In genomic region chr9:88241203-88241995, GRCm38 (mm10) we compare ENCODE assay signal across 8 mouse cellular contexts.
A peak's percentile ranks its signal among the peaks of the same experiment; 100 is the strongest.
DNase-seq lines count a peak whose midpoint lies in the region; ATAC-seq lines count a peak whose summit lies in the region.

No protein-coding gene starts in this region.

- peak overlapping the region; percentile 43 for H3K9ac ChIP-seq in forebrain, embryonic 11.5 days (ENCODE audit: low read length)
- H3K9ac ChIP-seq in heart, embryonic 16.5 days (ENCODE audit: low read length): peak overlapping the region; percentile 70
- 0 out of 2 replicates have a peak overlapping the region, but pooled peaks have one; percentile 6 for H3K9ac ChIP-seq in liver, embryonic 15.5 days
- no peak overlapping the region for H3K9ac ChIP-seq in neural tube, embryonic 12.5 days

- no peak overlapping the region for H3K27ac ChIP-seq in brown adipose tissue, adult 24 weeks (replicated peaks; ENCODE audit: low read depth, low read length)
- no peak overlapping the region for H3K27ac ChIP-seq in forebrain, embryonic 11.5 days (ENCODE audit: low read depth, low read length)
- peak overlapping the region; percentile 88 for H3K27ac ChIP-seq in heart, embryonic 16.5 days (ENCODE audit: low read length)
- no peak overlapping the region for H3K27ac ChIP-seq in liver, embryonic 15.5 days (replicated peaks)
- H3K27ac ChIP-seq in neural tube, embryonic 12.5 days: no peak overlapping the region

- H3K4me3 ChIP-seq in brown adipose tissue, adult 24 weeks (ENCODE audit: insufficient read depth, low read depth, low read length): peak overlapping the region; percentile 37
- peak overlapping the region; percentile 22 for H3K4me3 ChIP-seq in forebrain, embryonic 11.5 days (ENCODE audit: low read depth, low read length)
- peak overlapping the region; percentile 55 for H3K4me3 ChIP-seq in heart, embryonic 16.5 days (ENCODE audit: low read length)
- H3K4me3 ChIP-seq in liver, embryonic 15.5 days (replicated peaks): peak overlapping the region; percentile 14; the same call in 1 of the 2 replicates
- H3K4me3 ChIP-seq in neural tube, embryonic 12.5 days: peak overlapping the region; percentile 21; the same call in 1 of the 2 replicates

- ATAC-seq in forebrain, embryonic 11.5 days (replicated peaks; ENCODE audit: low FRiP score): peak; percentile 94
- ATAC-seq in heart, embryonic 16.5 days (replicated peaks; ENCODE audit: extremely low read depth, insufficient read depth, low FRiP score): peak; percentile 91
- ATAC-seq in liver, embryonic 15.5 days (ENCODE audit: insufficient read depth): peak; percentile 78
- peak; percentile 92 for ATAC-seq in neural tube, embryonic 12.5 days (ENCODE audit: low FRiP score, low read depth)

- H3K9me3 ChIP-seq in forebrain, embryonic 11.5 days (ENCODE audit: control insufficient read depth, low read length): no peaks in the 10 kb centered on the region
- H3K9me3 ChIP-seq in heart, embryonic 16.5 days (replicated peaks; ENCODE audit: control insufficient read depth, low read length): no peaks in the 10 kb centered on the region
- no peaks in the 10 kb centered on the region for H3K9me3 ChIP-seq in liver, embryonic 15.5 days (replicated peaks)
- no peaks in the 10 kb centered on the region for H3K9me3 ChIP-seq in neural tube, embryonic 12.5 days

- WGBS in forebrain, embryonic 11.5 days: 5% methylated on average over 18 of the region's 18 CpGs
- WGBS in heart, embryonic 16.5 days: 3% methylated on average over 18 of the region's 18 CpGs
- WGBS in liver, embryonic 15.5 days (ENCODE audit: insufficient replicate concordance): 7% methylated on average over 18 of the region's 18 CpGs
- WGBS in neural tube, embryonic 12.5 days: 7% methylated on average over 18 of the region's 18 CpGs

- H3K4me1 ChIP-seq in brown adipose tissue, adult 24 weeks (ENCODE audit: control insufficient read depth, insufficient read depth, insufficient read length, low read length): no peaks in the 10 kb centered on the region
- no peaks in the 10 kb centered on the region for H3K4me1 ChIP-seq in forebrain, embryonic 11.5 days (replicated peaks; ENCODE audit: control insufficient read depth, insufficient read depth, low read length)
- peaks cover 6% of the 10 kb centered on the region for H3K4me1 ChIP-seq in heart, embryonic 16.5 days (ENCODE audit: control insufficient read depth, insufficient read depth, low read length)
- peaks cover 2% of the 10 kb centered on the region; the same call in 1 of the 2 replicates for H3K4me1 ChIP-seq in liver, embryonic 15.5 days (replicated peaks)
- H3K4me1 ChIP-seq in neural tube, embryonic 12.5 days: 0 out of 2 replicates have a peak, but pooled peaks cover 3% of the 10 kb centered on the region

- no peaks in the 10 kb centered on the region for H3K27me3 ChIP-seq in forebrain, embryonic 11.5 days (ENCODE audit: control insufficient read depth, insufficient read depth, low read length)
- no peaks in the 10 kb centered on the region for H3K27me3 ChIP-seq in heart, embryonic 16.5 days (ENCODE audit: control insufficient read depth, insufficient read depth, low read length)
- no peaks in the 10 kb centered on the region for H3K27me3 ChIP-seq in liver, embryonic 15.5 days
- no peaks in the 10 kb centered on the region for H3K27me3 ChIP-seq in neural tube, embryonic 12.5 days (replicated peaks)

- peak overlapping the region; percentile 55 for H3K4me2 ChIP-seq in forebrain, embryonic 11.5 days (ENCODE audit: low read depth, low read length, severe bottlenecking)
- H3K4me2 ChIP-seq in heart, embryonic 16.5 days (ENCODE audit: low read depth, low read length): peak overlapping the region; percentile 75
- peak overlapping the region; percentile 59 for H3K4me2 ChIP-seq in liver, embryonic 15.5 days
- H3K4me2 ChIP-seq in neural tube, embryonic 12.5 days (replicated peaks): peak overlapping the region; percentile 60

- H3K36me3 ChIP-seq in forebrain, embryonic 11.5 days (ENCODE audit: control insufficient read depth, insufficient read depth, low read length): no peaks in the 10 kb centered on the region
- no peaks in the 10 kb centered on the region for H3K36me3 ChIP-seq in heart, embryonic 16.5 days (ENCODE audit: control insufficient read depth, insufficient read depth)
- H3K36me3 ChIP-seq in liver, embryonic 15.5 days (replicated peaks): no peaks in the 10 kb centered on the region
- no peaks in the 10 kb centered on the region for H3K36me3 ChIP-seq in neural tube, embryonic 12.5 days

- DNase-seq in CD8-positive naive resting alpha-beta T cell, adult 2 months (ENCODE audit: low read depth in 2 of 2, low spot score in 2 of 2): peak; percentile 71 to 76
- DNase-seq in forebrain, embryonic 11.5 days (ENCODE audit: low spot score): peak; percentile 86
- DNase-seq in kidney, postnatal 36 days: peak; percentile 77 to 88
- DNase-seq in telencephalon, adult 2 months (ENCODE audit: low read depth, low spot score): peak; percentile 41
